Mouse (Mus musculus): ENCODE measurements around the gene Atraid.

Gene Atraid

GRCm38 (mm10) chr5:31054261-31055215, 6.4 kb downstream of the Atraid start, which contains the start of gene Cad:
Gene Cad, plus strand, starts transcription at chr5:31054780.
- DNase-seq, result peak; percentile 93

- DNase-seq, result no peak
These were observed 7.4 kb downstream of the Atraid start for GRCm38 (mm10) chr5:31055216-31056140.

- no peak for DNase-seq
These were observed 21.7 kb downstream of the Atraid start for GRCm38 (mm10) chr5:31069810-31070209.

GRCm38 (mm10) chr5:31071059-31071458, 22.9 kb downstream of the Atraid start:
- no peak for DNase-seq

GRCm38 (mm10) chr5:31071821-31072220, 23.7 kb downstream of the Atraid start:
- no peak for DNase-seq

GRCm38 (mm10) chr5:31073176-31073575, 25.1 kb downstream of the Atraid start:
- no peak for DNase-seq

- no peak for DNase-seq
These were observed 28.2 kb downstream of the Atraid start for GRCm38 (mm10) chr5:31076346-31076745.

- DNase-seq, result no peak
These were observed 32.1 kb downstream of the Atraid start for GRCm38 (mm10) chr5:31080059-31080794.

GRCm38 (mm10) chr5:31080795-31081164, 32.7 kb downstream of the Atraid start:
- DNase-seq, result no peak

- DNase-seq, result no peak
These were observed 33.3 kb downstream of the Atraid start for GRCm38 (mm10) chr5:31081386-31081785.

GRCm38 (mm10) chr5:31082355-31082754, 34.2 kb downstream of the Atraid start:
- no peak for DNase-seq

GRCm38 (mm10) chr5:31082935-31083625, 35.0 kb downstream of the Atraid start:
- DNase-seq, result no peak

GRCm38 (mm10) chr5:31083949-31084348, 35.8 kb downstream of the Atraid start:
- DNase-seq, result no peak

- no peak for DNase-seq
These were observed 38.5 kb downstream of the Atraid start for GRCm38 (mm10) chr5:31086606-31087005.

- no peak for DNase-seq
These were observed 39.0 kb downstream of the Atraid start for GRCm38 (mm10) chr5:31087131-31087530.

- DNase-seq, result no peak
These were observed 44.3 kb downstream of the Atraid start for GRCm38 (mm10) chr5:31092231-31092975.

GRCm38 (mm10) chr5:31093151-31094041, 45.3 kb downstream of the Atraid start:
- DNase-seq, result no peak

- no peak for DNase-seq
These were observed 46.1 kb downstream of the Atraid start for GRCm38 (mm10) chr5:31094100-31094798.

Data from cerebellum, adult 9-10 months (tissue).